Mouse (Mus musculus) erythroblast, embryonic 14.5 days (primary cell): Measurements from ENCODE around the gene Zfp988. TPM values are rescaled to one million over a fixed set of nuclear protein-coding genes. Genes with fewer than 3 reads are reported as not detected.
"Not testable (repeated sequence)": the region's sequence is repeated elsewhere in the genome, so short reads cannot be mapped to it uniquely, and the experiment has no call there.

ENCODE experiments used
- H3K27me3 ChIP-seq: 2 replicates; pipeline ENCODE4 v1.6.1; 2012; ENCODE audit warnings: inconsistent platforms; ENCODE audit not compliant: control insufficient read depth
- H3K36me3 ChIP-seq: 2 replicates; pipeline ENCODE4 v1.6.1; 2012; ENCODE audit warnings: mild to moderate bottlenecking, inconsistent platforms; ENCODE audit not compliant: control insufficient read depth
- H3K4me1 ChIP-seq: 2 replicates; pipeline ENCODE4 v1.6.1; 2012; ENCODE audit warnings: inconsistent platforms; ENCODE audit not compliant: control insufficient read depth
- H3K4me3 ChIP-seq: replicated peaks from 2 replicates; pipeline ENCODE3; 2012; ENCODE audit warnings: moderate library complexity, mild to moderate bottlenecking, inconsistent platforms
- H3K9me3 ChIP-seq: 2 replicates; pipeline ENCODE4 v1.6.1; 2012; ENCODE audit warnings: low read length, inconsistent platforms, mixed read lengths; ENCODE audit not compliant: control insufficient read depth
- polyA plus RNA-seq: library from polyadenylated mRNA; stranded (reverse); fragments of >175 nt; gene quantifications from 2 replicates; pipeline ENCODE4 v1.2.3, GENCODE M21; 2012

The Zfp988 gene
- polyA plus RNA-seq, result not detected in 2 replicates

GRCm38 (mm10) chr4:147305436-147305835 is at the start of gene Zfp988:
Gene Zfp988 (plus strand): TSS chr4:147305674.
- not testable (repeated sequence) for H3K4me1 ChIP-seq, H3K36me3 ChIP-seq, H3K27me3 ChIP-seq, H3K9me3 ChIP-seq, H3K4me3 ChIP-seq

- not testable (repeated sequence) for H3K4me3 ChIP-seq, H3K4me1 ChIP-seq, H3K27me3 ChIP-seq, H3K9me3 ChIP-seq, H3K36me3 ChIP-seq
Observed at GRCm38 (mm10) chr4:147262708-147263107, 42.8 kb upstream of the Zfp988 start.

- not testable (repeated sequence) for H3K4me1 ChIP-seq, H3K9me3 ChIP-seq, H3K27me3 ChIP-seq, H3K36me3 ChIP-seq, H3K4me3 ChIP-seq
Observed at GRCm38 (mm10) chr4:147267302-147267701, 38.2 kb upstream of the Zfp988 start.

- H3K36me3 ChIP-seq, H3K9me3 ChIP-seq, H3K4me1 ChIP-seq, H3K4me3 ChIP-seq, H3K27me3 ChIP-seq: not testable (repeated sequence)
Observed at GRCm38 (mm10) chr4:147268735-147269134, 36.7 kb upstream of the Zfp988 start.

DNA sequence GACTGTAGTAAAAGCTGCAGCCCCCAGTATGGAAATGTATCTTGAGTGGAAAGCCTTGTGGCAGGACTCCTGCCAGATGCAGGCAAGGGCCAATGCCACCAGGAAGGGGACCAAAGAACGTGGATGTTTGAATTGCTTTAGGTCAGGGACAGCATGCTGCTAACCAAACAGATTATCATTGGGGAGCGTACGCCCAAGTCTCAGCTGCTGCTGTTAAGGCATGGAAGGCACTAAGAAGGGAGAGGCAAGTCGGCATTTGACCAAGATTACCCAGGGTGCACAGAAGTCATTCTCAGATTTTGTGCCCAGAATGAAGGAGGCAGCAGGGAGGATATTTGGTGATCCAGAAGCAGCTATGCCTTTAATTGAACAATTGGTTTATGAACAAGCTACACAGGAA is 35.4 kb upstream of the Zfp988 start:
- not testable (repeated sequence) for H3K4me3 ChIP-seq, H3K27me3 ChIP-seq, H3K36me3 ChIP-seq, H3K9me3 ChIP-seq, H3K4me1 ChIP-seq

GRCm38 (mm10) chr4:147271601-147272000 is 33.9 kb upstream of the Zfp988 start:
- not testable (repeated sequence) for H3K4me1 ChIP-seq, H3K9me3 ChIP-seq, H3K27me3 ChIP-seq, H3K36me3 ChIP-seq, H3K4me3 ChIP-seq

- H3K4me1 ChIP-seq, H3K36me3 ChIP-seq, H3K9me3 ChIP-seq, H3K27me3 ChIP-seq, H3K4me3 ChIP-seq: not testable (repeated sequence)
Observed at GRCm38 (mm10) chr4:147275021-147275772, 30.3 kb upstream of the Zfp988 start.

DNA sequence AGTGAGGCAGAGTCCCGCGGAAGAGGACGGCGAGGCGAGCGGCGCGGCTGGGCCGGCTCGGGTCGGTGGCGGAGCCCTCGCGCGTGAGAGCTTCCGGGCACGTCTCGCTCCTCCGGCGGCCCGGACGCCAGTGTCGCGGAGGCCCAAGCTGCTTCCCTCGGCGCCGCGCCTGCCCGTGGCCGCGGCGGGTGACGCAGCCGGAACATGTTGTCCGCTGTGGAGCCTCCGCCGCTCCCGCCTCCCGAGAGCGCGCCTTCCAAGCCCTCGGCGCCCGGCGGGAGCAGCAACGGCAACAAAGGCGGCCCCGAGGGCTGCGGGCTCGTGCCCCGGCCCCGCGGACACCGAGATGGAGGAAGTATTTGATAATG is 29.7 kb upstream of the Zfp988 start:
- H3K36me3 ChIP-seq, H3K4me3 ChIP-seq, H3K9me3 ChIP-seq, H3K4me1 ChIP-seq, H3K27me3 ChIP-seq: not testable (repeated sequence)

DNA sequence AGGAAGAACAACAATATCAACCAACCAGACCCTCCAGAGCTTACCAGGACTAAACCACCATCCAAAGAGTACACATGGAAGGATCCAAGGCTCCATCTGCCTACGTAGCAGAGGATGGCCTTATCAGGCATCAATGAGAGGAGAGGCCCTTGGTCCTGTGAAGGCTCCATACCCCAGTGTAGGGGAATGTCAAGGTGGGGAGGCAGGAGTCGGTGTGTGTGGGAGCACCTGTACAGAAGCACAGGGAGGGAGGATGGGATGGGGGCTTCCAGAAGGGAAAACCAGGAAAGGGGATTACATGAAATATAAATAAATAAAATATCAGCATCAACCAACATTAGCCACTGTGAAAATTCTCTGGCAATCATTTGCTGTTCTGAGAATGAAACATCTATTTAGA is 25.1 kb upstream of the Zfp988 start:
- H3K4me3 ChIP-seq, H3K36me3 ChIP-seq, H3K27me3 ChIP-seq, H3K4me1 ChIP-seq, H3K9me3 ChIP-seq: not testable (repeated sequence)

- H3K9me3 ChIP-seq, H3K27me3 ChIP-seq, H3K4me1 ChIP-seq, H3K4me3 ChIP-seq, H3K36me3 ChIP-seq: not testable (repeated sequence)
Observed at GRCm38 (mm10) chr4:147298585-147298984, 6.9 kb upstream of the Zfp988 start.

DNA sequence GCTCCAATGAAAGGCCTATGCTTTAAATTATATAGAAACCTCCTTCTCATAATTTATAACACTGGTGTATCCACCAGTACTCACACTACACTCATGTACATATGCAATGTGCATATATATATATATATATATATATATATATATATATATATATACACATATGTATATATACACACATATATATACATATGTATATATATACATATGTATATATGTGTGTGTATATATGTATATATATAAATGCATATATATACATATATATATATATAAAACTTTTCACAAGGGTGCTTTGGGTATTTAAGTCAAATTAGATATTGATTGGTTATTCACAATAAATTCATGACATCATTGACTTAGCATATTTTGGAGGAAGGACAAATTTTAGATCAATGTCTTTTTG is 3.1 kb upstream of the Zfp988 start:
- H3K9me3 ChIP-seq, H3K36me3 ChIP-seq, H3K27me3 ChIP-seq, H3K4me1 ChIP-seq, H3K4me3 ChIP-seq: not testable (repeated sequence)

DNA sequence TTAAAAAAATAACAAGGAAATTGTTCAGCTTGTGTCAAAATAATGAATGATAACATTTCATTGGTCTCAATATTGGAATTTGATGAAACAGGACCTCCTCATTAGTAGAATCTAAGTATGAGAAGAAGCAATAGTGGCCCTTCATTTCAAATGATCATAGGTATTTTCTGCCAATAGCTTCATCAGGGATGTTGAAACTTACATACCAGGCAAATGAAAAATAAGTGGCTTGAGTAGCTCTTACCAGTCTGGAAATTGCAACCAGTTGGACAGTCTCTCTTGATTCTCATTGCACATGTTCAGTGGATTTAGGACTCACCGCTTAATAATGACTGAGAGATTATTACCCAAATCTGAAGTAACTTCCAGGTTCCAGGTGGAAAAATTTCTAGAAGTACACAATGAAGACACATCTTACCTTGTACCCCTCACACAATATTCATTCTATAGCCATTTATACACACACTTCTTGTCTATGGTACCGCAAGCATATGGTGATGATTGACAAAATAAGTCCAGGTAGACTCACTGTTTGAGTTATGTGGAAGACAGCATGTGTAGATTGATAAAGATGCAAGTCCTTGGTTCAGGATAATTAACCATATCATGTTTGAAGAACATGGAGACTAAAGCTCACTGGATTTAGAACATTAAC is 29.7 kb downstream of the Zfp988 start:
- not testable (repeated sequence) for H3K27me3 ChIP-seq, H3K36me3 ChIP-seq, H3K4me3 ChIP-seq, H3K4me1 ChIP-seq
- peaks cover 26% of the 10 kb centered on the region for H3K9me3 ChIP-seq

DNA sequence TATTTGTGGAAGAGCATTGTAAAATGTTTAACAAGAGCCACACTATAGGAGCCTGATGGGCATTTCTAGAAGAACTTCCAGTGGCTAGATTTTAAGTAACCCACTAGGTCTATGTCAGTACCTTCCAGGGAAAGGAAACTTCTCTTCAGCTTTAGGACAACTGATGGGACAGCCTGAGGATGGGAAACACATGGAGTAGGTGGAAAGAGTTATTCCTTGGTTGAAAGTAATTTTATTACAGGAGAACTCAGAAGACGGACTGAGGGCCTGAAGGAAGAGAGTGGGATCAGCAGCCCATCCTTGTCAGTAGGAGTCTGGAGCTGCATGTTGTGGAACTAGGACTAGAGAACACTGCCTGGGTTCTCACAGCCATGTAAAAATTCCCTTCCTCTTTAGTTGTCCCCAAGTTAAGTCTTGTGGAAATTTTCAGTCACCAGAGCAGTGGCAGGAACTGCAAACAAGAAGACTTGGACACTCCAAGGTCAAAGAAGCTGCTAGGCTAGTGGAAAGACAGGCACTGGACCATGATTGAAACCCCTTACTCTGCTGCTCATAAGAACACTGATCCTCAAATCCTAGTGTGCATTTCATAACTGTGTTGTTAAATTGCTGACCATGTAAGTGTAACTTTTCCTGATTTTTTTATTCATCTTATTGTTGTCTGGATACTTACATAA is 30.4 kb downstream of the Zfp988 start:
- H3K27me3 ChIP-seq, H3K4me3 ChIP-seq, H3K36me3 ChIP-seq, H3K4me1 ChIP-seq: not testable (repeated sequence)
- peaks cover 27% of the 10 kb centered on the region for H3K9me3 ChIP-seq

DNA sequence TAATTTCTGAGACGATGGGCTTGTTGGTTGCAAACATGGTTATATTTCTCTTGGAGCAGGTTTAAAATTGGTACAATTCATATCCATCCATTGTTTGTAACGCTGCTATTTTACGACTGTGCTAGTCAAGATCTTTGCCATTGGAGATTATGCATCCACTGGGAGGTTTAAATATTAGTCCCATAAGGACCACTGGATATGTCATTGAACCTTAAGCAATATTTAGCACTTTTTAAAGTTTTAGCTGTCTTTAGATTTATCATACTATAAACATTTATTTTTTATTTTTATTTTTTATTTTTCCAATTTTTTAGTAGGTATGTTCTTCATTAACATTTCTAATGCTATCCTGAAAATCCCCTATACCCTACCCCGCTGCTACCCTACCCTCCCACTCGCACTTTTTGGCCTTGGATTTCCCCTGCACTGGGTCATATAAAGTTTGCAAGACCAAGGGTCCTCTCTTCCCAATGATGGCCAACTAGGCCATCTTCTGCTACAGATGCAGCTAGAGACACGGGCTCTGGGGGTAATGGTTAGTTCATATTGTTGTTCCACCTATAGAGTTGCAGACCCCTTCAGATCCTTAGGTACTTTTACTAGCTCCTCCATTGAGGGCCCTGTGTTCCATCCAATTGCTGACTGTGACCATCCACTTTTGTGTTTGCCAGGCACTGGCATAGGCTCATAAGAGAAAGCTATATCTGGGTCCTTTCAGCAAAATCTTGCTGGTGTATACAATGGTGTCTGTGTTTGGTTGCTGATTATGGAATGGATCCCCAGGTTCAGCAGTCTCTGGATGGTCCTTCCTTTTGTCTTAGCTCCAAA is 31.1 kb downstream of the Zfp988 start:
- H3K36me3 ChIP-seq, H3K4me1 ChIP-seq, H3K4me3 ChIP-seq, H3K27me3 ChIP-seq: not testable (repeated sequence)
- peaks cover 28% of the 10 kb centered on the region for H3K9me3 ChIP-seq
